Comparison of ENCODE assay signal across 7 mouse cellular contexts in genomic region chr5:113800280-113800679, GRCm38 (mm10). TPM values are rescaled to one million over a fixed set of nuclear protein-coding genes. Genes with fewer than 3 reads are reported as not detected.
DNase-seq lines count a peak whose midpoint lies in the region; ATAC-seq lines count a peak whose summit lies in the region.

Tmem119 (minus strand) TSS chr5:113800516.

- H3K27me3 ChIP-seq in intestine, embryonic 14.5 days (replicated peaks; ENCODE audit: control insufficient read depth, insufficient read depth, low read length) = no peaks in the 10 kb centered on the region
- H3K27me3 ChIP-seq in limb, embryonic 15.5 days = no peaks in the 10 kb centered on the region

- peak; percentile 76 for ATAC-seq in common myeloid progenitor, adult 5-6 weeks (replicated peaks; ENCODE audit: low read depth, poor library complexity, severe bottlenecking)
- peak; percentile 87 for ATAC-seq in intestine, embryonic 14.5 days (replicated peaks; ENCODE audit: low FRiP score, low TSS enrichment, low read depth)
- peak; percentile 87 for ATAC-seq in limb, embryonic 15.5 days (ENCODE audit: insufficient number of reproducible peaks, low FRiP score, low TSS enrichment, low read depth)

- peaks cover 34% of the 10 kb centered on the region for H3K4me1 ChIP-seq in intestine, embryonic 14.5 days (replicated peaks; ENCODE audit: control insufficient read depth, insufficient read depth, low read length)
- peaks cover 69% of the 10 kb centered on the region for H3K4me1 ChIP-seq in limb, embryonic 15.5 days

- H3K27ac ChIP-seq in intestine, embryonic 14.5 days (ENCODE audit: low read depth) = peak within 1 kb of the TSS; percentile 82
- peak within 1 kb of the TSS; percentile 92 for H3K27ac ChIP-seq in limb, embryonic 15.5 days

- DNase-seq in NIH3T3 (ENCODE audit: low read depth) = peak; percentile 92
- DNase-seq in gastrocnemius, postnatal 4 days (ENCODE audit: low spot score in 2 of 2) = peak; percentile 63 to 77
- peak; percentile 87 for DNase-seq in intestine, embryonic 14.5 days (ENCODE audit: low spot score)
- peak; percentile 80 for DNase-seq in neural tube, embryonic 10.5 days (ENCODE audit: extremely low spot score, low spot score)
- no peak for DNase-seq in spleen, postnatal 10 days (ENCODE audit: low spot score in 2 of 2)

- peak within 1 kb of the TSS; percentile 69 for H3K4me2 ChIP-seq in intestine, embryonic 14.5 days (ENCODE audit: low read length)
- peak within 1 kb of the TSS; percentile 61 for H3K4me2 ChIP-seq in limb, embryonic 15.5 days

- peak within 1 kb of the TSS; percentile 53 for H3K4me3 ChIP-seq in intestine, embryonic 14.5 days (ENCODE audit: low read depth, low read length)
- peak within 1 kb of the TSS; percentile 56 for H3K4me3 ChIP-seq in limb, embryonic 15.5 days

- H3K9ac ChIP-seq in intestine, embryonic 14.5 days (ENCODE audit: low read length) = peak within 1 kb of the TSS; percentile 49
- H3K9ac ChIP-seq in limb, embryonic 15.5 days = peak within 1 kb of the TSS; percentile 53

- under 1% methylated on average over 11 of the region's 11 CpGs for WGBS in intestine, embryonic 14.5 days
- under 1% methylated on average over 11 of the region's 11 CpGs for WGBS in limb, embryonic 15.5 days

- H3K36me3 ChIP-seq in intestine, embryonic 14.5 days (ENCODE audit: control insufficient read depth, insufficient read depth, low read length) = peaks cover under 1% of the 10 kb centered on the region; the same call in 1 of the 2 replicates
- peaks cover 5% of the 10 kb centered on the region; the same call in 1 of the 2 replicates for H3K36me3 ChIP-seq in limb, embryonic 15.5 days

- no peaks in the 10 kb centered on the region for H3K9me3 ChIP-seq in intestine, embryonic 14.5 days (ENCODE audit: control insufficient read depth, low read length)
- no peaks in the 10 kb centered on the region for H3K9me3 ChIP-seq in limb, embryonic 15.5 days

RNA-seq across cellular contexts. Expression of gene Tmem119, which starts in this region (rescaled TPM):
- total RNA-seq in common myeloid progenitor, adult 5-6 weeks (2017) = 2.7 and 3.6 TPM in 2 replicates
- total RNA-seq in gastrocnemius, postnatal 4 days (2021) = 10 to 100 TPM; 30.8 to 34.9 TPM
- 41.9 and 46.1 TPM in 2 replicates for polyA plus RNA-seq in intestine, embryonic 14.5 days (2014; fragmentation: Nextera tagmentation; extraction: Ambion mirVana)
- polyA plus RNA-seq in limb, embryonic 15.5 days (2015; fragmentation: Nextera tagmentation; extraction: Ambion mirVana) = 202 and 204 TPM in 2 replicates

Comparison
In these comparisons a context has a peak if more than half of its experiments do, and no peak if none do; other contexts are left out.
1. DNase-seq: peak in NIH3T3 (single experiment), gastrocnemius, postnatal 4 days (2 of 2), intestine, embryonic 14.5 days (single experiment) and neural tube, embryonic 10.5 days (single experiment); none in spleen, postnatal 10 days (0 of 2).
2. Peak in every context shown above with its lines, with median percentiles within 50 percentile points of each other: ATAC-seq.